Mouse (Mus musculus): ENCODE results near the gene Bri3.

DNA sequence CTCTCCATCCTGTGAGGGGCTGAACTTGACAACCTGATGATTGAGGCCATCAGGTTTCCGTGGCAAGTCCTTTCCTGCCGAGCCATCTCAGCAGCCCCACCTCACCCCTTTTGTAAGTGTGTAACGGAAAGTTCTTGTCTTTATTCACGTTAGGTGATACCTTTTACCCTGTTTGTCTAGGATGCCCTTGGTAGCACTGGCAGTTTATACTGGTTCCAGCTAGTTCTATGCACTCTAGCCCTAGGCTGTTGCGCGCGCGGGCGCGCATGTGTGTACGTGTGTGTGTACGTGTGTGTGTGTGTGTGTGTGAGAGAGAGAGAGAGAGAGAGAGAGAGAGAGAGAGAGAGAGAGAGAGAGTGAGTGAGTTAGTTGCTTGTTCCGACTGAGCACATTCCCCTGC lies 19.3 kb downstream of the Bri3 start:
- TF ChIP-seq CTCF (IDR thresholded peaks at IDR 0.05; ENCODE audit: low read depth, low read length): no peak
- no peak for TF ChIP-seq POLR2A (IDR thresholded peaks at IDR 0.05; ENCODE audit: extremely low read depth, insufficient read depth, low read length)
